Comparison of ENCODE assay signal across 24 mouse cellular contexts in genomic region chr12:92703731-92704130, GRCm38 (mm10).
A peak's percentile ranks its signal among the peaks of the same experiment; 100 is the strongest.
DNase-seq lines count a peak whose midpoint lies in the region; ATAC-seq lines count a peak whose summit lies in the region.
"Had no signal": no experiment of that assay in that cellular context is flagged by ENCODE, and none has a peak within 500 bp of the region (broad histone marks: within the 10 kb centered on the region; RNA-seq: fewer than 3 reads in every experiment).

No protein-coding gene starts in this region.

- DNase-seq in CD4-positive, CD25-positive, alpha-beta regulatory T cell, adult 2 months (ENCODE audit: low read depth, low spot score), result peak; percentile 1
- peak; percentile 24 for DNase-seq in 416B (ENCODE audit: low read depth)
- no peak for DNase-seq in lung, postnatal 14 days
- no peak for DNase-seq in cerebellum, postnatal 14 days
- DNase-seq in heart, adult 11 months, result no peak
- DNase-seq: adrenal gland, adult 2 months; adrenal gland, postnatal 14 days; B cell, adult 2 months; cerebellum, adult 11 months; cerebellum, adult 2 months; cerebellum, adult 9-11 months; cerebellum, postnatal 36 days; forebrain, postnatal 0 days; gastrocnemius, adult 2 months; gastrocnemius, postnatal 14 days; heart, adult 2 months; heart, postnatal 14 days; heart, postnatal 4 days had no signal

- ATAC-seq in CD4-positive, CD25-positive, alpha-beta regulatory T cell, adult 4 months, result no peak
- peak; percentile 88 for ATAC-seq in granulocyte monocyte progenitor cell, adult 5-6 weeks (replicated peaks; ENCODE audit: poor library complexity, severe bottlenecking)
- ATAC-seq in megakaryocyte, adult 5-6 weeks (ENCODE audit: poor library complexity, severe bottlenecking), result peak; percentile 80
- ATAC-seq: forebrain, embryonic 13.5 days; forebrain, postnatal 0 days; intestine, embryonic 15.5 days; Patski had no signal

Comparison
In these comparisons a context has a peak if more than half of its experiments do, and no peak if none do; other contexts are left out.
1. DNase-seq: peak in CD4-positive, CD25-positive, alpha-beta regulatory T cell, adult 2 months (single experiment) and 416B (single experiment); none in lung, postnatal 14 days (single experiment), cerebellum, postnatal 14 days (0 of 2) and heart, adult 11 months (single experiment).